Mouse (Mus musculus): Measurements from ENCODE around the gene Lenep.

The Lenep gene

GRCm38 (mm10) chr3:89391663-89392511, 10.7 kb downstream of the Lenep start:
- DNase-seq (ENCODE audit: low spot score): no peak

- no peak for DNase-seq (ENCODE audit: low spot score)
Measured at GRCm38 (mm10) chr3:89390699-89391662, 11.6 kb downstream of the Lenep start.

GRCm38 (mm10) chr3:89390111-89390515, 12.5 kb downstream of the Lenep start:
- no peak for DNase-seq (ENCODE audit: low spot score)

GRCm38 (mm10) chr3:89388901-89389740, 13.5 kb downstream of the Lenep start:
- no peak for DNase-seq (ENCODE audit: low spot score)

- no peak for DNase-seq (ENCODE audit: low spot score)
Measured at GRCm38 (mm10) chr3:89388134-89388881, 14.3 kb downstream of the Lenep start.

- no peak for DNase-seq (ENCODE audit: low spot score)
Measured at GRCm38 (mm10) chr3:89387632-89388031, 15.0 kb downstream of the Lenep start.

- no peak for DNase-seq (ENCODE audit: low spot score)
Measured at GRCm38 (mm10) chr3:89386438-89387420, 15.9 kb downstream of the Lenep start.

- no peak for DNase-seq (ENCODE audit: low spot score)
Measured at GRCm38 (mm10) chr3:89385451-89385850, 17.1 kb downstream of the Lenep start.

- DNase-seq (ENCODE audit: low spot score): no peak
Measured at GRCm38 (mm10) chr3:89384331-89385076, 18.1 kb downstream of the Lenep start.

- no peak for DNase-seq (ENCODE audit: low spot score)
Measured at GRCm38 (mm10) chr3:89383651-89384255, 18.8 kb downstream of the Lenep start.

GRCm38 (mm10) chr3:89382950-89383349, 19.6 kb downstream of the Lenep start:
- DNase-seq (ENCODE audit: low spot score): no peak

- no peak for DNase-seq (ENCODE audit: low spot score)
Measured at GRCm38 (mm10) chr3:89382033-89382882, 20.3 kb downstream of the Lenep start.

GRCm38 (mm10) chr3:89381233-89381632, 21.4 kb downstream of the Lenep start:
- no peak for DNase-seq (ENCODE audit: low spot score)

- DNase-seq (ENCODE audit: low spot score): no peak
Measured at GRCm38 (mm10) chr3:89380711-89381110, 21.9 kb downstream of the Lenep start.

- no peak for DNase-seq (ENCODE audit: low spot score)
Measured at GRCm38 (mm10) chr3:89380291-89380690, 22.3 kb downstream of the Lenep start.

- no peak for DNase-seq (ENCODE audit: low spot score)
Measured at GRCm38 (mm10) chr3:89379388-89380131, 23.0 kb downstream of the Lenep start.
